Comparison of ENCODE assay signal across 22 mouse cellular contexts in the genomic region with DNA sequence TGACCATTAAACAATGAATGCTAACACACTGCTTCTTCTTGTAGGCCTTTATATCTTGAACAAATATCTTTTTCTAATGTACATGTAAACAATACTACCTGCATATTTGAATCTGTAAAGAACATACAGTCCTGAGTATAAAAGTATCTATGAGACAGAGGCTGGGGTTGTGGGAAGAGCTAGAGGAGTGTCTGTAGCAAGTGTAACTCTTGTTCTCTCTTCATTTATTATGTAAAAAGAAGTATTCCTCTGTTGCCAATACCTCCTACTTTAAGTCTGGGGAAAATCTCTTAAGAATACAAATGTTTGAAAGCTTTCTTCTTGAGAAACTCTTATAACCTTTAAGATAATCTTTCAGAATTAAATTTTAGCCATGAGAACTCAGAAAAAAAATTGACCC.
"Had no signal": no experiment of that assay in that cellular context is flagged by ENCODE, and none has a peak within 500 bp of the region (broad histone marks: within the 10 kb centered on the region; RNA-seq: fewer than 3 reads in every experiment).

No protein-coding gene starts in this region.

- ATAC-seq: hindbrain, embryonic 16.5 days; hindbrain, postnatal 0 days; inflammation-experienced regulatory T-cells, adult 6 months; intestine, embryonic 15.5 days; intestine, embryonic 16.5 days; intestine, postnatal 0 days had no signal

- DNase-seq: heart, postnatal 10 days; heart, postnatal 14 days; heart, postnatal 36 days; heart, postnatal 4 days; kidney, adult 11 months; kidney, adult 18-20 months; kidney, adult 2 months; kidney, adult 8-10 months; kidney, adult 9 months; kidney, postnatal 10 days; kidney, postnatal 14 days; kidney, postnatal 25 days; kidney, postnatal 36 days; kidney, postnatal 4 days; layer of hippocampus, adult 9-11 months; layer of hippocampus, postnatal 36 days had no signal
